Mouse (Mus musculus): ENCODE measurements around the gene Rad23a. TPM values are rescaled to one million over a fixed set of nuclear protein-coding genes. Genes with fewer than 3 reads are reported as not detected.

Rad23a gene
- polyA plus RNA-seq, 1 experiment from 2014 or later = 125 TPM

DNA sequence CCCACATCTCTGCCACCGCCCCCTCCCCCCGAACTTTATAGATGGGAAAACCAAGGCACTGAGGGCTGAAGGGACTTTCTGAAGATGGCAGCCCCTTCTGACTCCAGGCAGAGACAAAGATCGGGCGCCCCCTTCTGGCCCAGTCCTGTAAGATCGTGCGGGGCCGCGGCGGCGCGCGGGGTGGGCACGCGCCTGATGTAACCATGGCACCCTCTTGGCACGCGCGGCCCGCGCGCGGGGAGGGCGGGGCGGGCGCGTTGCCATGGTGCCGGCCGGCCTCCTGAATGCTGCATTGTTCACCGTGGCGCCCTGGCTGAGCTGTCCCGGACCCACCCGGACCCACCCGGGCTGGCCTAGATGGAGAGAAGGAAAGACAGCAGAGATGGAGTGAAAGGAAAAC is 29.6 kb downstream of the Rad23a start:
- WGBS = 2% methylated on average over 32 of the region's 32 CpGs
- H3K27me3 ChIP-seq (ENCODE audit: control insufficient read depth, insufficient read depth, low read length) = peaks cover 43% of the 10 kb centered on the region
- H3K27ac ChIP-seq (ENCODE audit: low read depth, low read length) = no peak overlapping the region
- H3K9me3 ChIP-seq (ENCODE audit: control insufficient read depth, low read length) = peaks cover 4% of the 10 kb centered on the region; the same call in 1 of the 2 replicates
- H3K36me3 ChIP-seq (ENCODE audit: control insufficient read depth, insufficient read depth, low read length) = no peaks in the 10 kb centered on the region
- no peak overlapping the region for H3K9ac ChIP-seq (ENCODE audit: low read depth, low read length)
- peak overlapping the region; percentile 36 for H3K4me3 ChIP-seq (ENCODE audit: low read length)
- H3K4me1 ChIP-seq (ENCODE audit: control insufficient read depth, insufficient read depth, low read length) = 0 out of 2 replicates have a peak, but pooled peaks cover 5% of the 10 kb centered on the region
- peak; percentile 63 for ATAC-seq (ENCODE audit: low FRiP score, low TSS enrichment)
- peak overlapping the region; percentile 56 for H3K4me2 ChIP-seq (replicated peaks; ENCODE audit: low read depth, low read length)

DNA sequence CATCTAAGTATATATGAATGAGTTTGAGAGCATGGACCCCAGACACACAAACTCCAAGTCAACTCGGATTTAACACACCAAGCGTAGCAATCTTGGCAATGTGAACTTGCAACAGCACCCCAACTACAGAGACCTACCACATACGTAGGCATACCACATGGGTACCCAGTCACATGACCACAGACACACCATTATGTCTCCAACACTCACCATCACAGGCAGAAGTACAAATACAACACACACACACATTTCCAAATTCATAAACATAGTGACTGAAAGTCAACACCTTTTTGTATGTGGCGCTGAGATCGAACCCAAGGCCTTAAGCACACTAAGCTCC is 30.6 kb downstream of the Rad23a start:
- Histone ChIP-seq H3K27me3 (ENCODE audit: control insufficient read depth, insufficient read depth, low read length) (peaks cover 52% of the 10 kb centered on the region), H3K4me3 (ENCODE audit: low read length) (no peak overlapping the region), H3K9me3 (ENCODE audit: control insufficient read depth, low read length) (peaks cover 5% of the 10 kb centered on the region; the same call in 1 of the 2 replicates), H3K4me2 (replicated peaks; ENCODE audit: low read depth, low read length) (no peak overlapping the region), H3K9ac (ENCODE audit: low read depth, low read length) (no peak overlapping the region), H3K36me3 (ENCODE audit: control insufficient read depth, insufficient read depth, low read length) (no peaks in the 10 kb centered on the region), H3K27ac (ENCODE audit: low read depth, low read length) (no peak overlapping the region), H3K4me1 (ENCODE audit: control insufficient read depth, insufficient read depth, low read length) (0 out of 2 replicates have a peak, but pooled peaks cover 5% of the 10 kb centered on the region)
- 80% methylated on average over 5 of the region's 5 CpGs for WGBS
- no peak for ATAC-seq (ENCODE audit: low FRiP score, low TSS enrichment)

DNA sequence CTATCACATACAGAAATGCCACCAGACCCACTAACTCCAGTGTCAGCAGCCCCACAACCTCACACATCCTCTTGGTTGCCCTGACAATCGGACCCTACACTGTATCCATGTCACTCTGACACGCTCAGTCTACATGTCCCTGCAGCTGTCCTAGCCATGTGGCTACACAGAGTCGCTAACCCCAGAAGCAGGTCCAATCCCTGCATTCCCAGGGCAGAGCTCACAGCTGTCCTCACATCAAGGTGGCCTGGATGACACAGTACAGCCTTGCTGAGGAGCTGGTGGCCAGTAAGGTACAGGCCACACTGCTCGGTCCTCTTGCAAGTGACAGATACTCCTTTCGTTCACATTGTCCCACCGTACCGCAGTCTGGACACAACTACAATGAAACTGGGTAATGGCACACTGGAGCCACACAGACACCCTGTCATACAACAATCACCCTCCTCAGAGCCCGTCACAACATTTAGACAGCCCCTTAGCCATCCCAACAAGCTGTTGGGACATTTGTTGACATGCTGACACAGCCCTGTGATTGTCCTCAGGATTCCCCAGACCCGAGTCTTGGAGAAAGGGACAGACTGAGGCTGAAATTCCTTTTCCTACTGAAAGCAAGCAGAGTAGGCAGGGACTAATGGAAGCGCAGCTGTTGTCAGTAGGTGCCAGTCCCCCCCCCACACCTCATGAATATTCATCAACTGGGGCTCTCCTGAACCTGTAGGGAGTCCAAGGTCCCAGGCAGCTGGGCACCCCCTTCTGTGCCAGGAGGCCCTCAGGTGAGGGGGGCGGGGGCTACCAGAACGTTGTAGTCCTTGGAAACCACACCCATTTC is 31.1 kb downstream of the Rad23a start:
- no peak for ATAC-seq (ENCODE audit: low FRiP score, low TSS enrichment)
- Histone ChIP-seq H3K27me3 (ENCODE audit: control insufficient read depth, insufficient read depth, low read length) (peaks cover 57% of the 10 kb centered on the region), H3K36me3 (ENCODE audit: control insufficient read depth, insufficient read depth, low read length) (no peaks in the 10 kb centered on the region), H3K4me3 (ENCODE audit: low read length) (no peak overlapping the region), H3K27ac (ENCODE audit: low read depth, low read length) (no peak overlapping the region), H3K4me2 (replicated peaks; ENCODE audit: low read depth, low read length) (no peak overlapping the region), H3K4me1 (ENCODE audit: control insufficient read depth, insufficient read depth, low read length) (0 out of 2 replicates have a peak, but pooled peaks cover 5% of the 10 kb centered on the region), H3K9me3 (ENCODE audit: control insufficient read depth, low read length) (peaks cover 5% of the 10 kb centered on the region; the same call in 1 of the 2 replicates), H3K9ac (ENCODE audit: low read depth, low read length) (no peak overlapping the region)
- 63% methylated on average over 12 of the region's 12 CpGs for WGBS

DNA sequence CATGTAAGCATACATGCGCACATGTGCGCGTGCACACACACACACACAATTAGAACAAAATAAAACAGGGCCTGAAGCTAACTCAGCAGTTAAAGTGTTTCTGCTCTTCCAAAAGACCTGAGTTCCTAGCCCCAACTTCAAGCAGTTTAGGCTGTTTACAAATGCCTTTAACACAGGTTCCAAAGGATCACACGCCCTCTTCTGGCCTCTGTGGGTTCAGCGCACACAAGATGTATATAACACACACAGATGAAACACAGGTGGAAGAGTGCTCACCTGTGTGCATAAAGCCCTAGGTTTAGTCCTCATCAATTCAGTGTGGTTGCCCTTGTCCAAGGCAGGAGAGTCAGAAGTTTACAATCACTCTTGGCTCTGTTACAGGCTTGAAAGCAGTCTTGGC is 34.4 kb downstream of the Rad23a start:
- Histone ChIP-seq H3K27me3 (ENCODE audit: control insufficient read depth, insufficient read depth, low read length) (peaks cover 66% of the 10 kb centered on the region), H3K4me3 (ENCODE audit: low read length) (no peak overlapping the region), H3K4me2 (replicated peaks; ENCODE audit: low read depth, low read length) (no peak overlapping the region), H3K9ac (ENCODE audit: low read depth, low read length) (no peak overlapping the region), H3K36me3 (ENCODE audit: control insufficient read depth, insufficient read depth, low read length) (no peaks in the 10 kb centered on the region), H3K4me1 (ENCODE audit: control insufficient read depth, insufficient read depth, low read length) (0 out of 2 replicates have a peak, but pooled peaks cover 2% of the 10 kb centered on the region), H3K9me3 (ENCODE audit: control insufficient read depth, low read length) (peaks cover 5% of the 10 kb centered on the region; the same call in 1 of the 2 replicates), H3K27ac (ENCODE audit: low read depth, low read length) (no peak overlapping the region)
- 94% methylated on average over 5 of the region's 5 CpGs for WGBS
- no peak for ATAC-seq (ENCODE audit: low FRiP score, low TSS enrichment)

DNA sequence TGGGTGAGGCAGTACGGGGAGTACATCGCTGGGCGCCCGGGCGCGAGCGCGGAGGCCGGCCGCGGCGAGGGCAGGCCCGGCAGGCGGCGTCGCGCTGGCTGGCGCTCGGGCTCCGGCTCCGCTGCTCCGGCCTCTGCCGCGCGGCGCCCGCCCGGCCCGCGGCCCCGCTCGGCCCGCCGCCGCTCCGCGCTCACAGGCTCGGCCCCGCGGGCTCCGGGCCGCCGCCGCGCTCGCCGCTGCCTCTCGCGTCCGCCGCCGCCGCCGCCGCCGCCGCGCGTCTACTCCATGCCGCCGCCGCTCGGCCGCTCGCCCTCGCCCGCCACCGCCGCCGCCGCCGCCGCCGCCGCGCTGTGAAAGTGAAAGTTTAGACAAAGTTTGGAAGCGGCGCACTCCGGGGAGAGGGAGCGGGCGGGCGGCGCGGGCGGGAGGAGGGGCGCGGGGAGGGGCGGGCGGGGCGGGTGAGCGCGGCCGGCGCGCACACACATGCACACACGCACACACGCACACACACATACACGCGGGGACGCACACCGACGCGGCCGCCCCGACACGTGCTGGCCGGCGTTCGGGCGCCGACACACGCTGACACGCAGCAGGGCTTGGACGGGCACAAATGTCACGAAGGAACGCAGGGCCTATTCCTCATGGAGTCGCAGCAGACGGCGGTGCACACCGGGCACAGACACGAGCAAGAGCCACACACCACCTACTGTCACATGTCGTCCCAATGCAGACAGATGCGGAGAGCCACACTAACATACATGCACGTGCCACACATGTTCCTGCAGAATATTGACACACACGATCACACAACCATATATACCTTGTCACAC is 40.2 kb downstream of the Rad23a start, which contains the start of gene Nfix:
Gene Nfix (minus strand): TSS at position 346 of the 833 bp plus-strand sequence.
- H3K27me3 ChIP-seq (ENCODE audit: control insufficient read depth, insufficient read depth, low read length) = peaks cover 92% of the 10 kb centered on the region
- peak within 1 kb of the TSS; percentile 98 for H3K4me2 ChIP-seq (replicated peaks; ENCODE audit: low read depth, low read length)
- H3K27ac ChIP-seq (ENCODE audit: low read depth, low read length) = no peak within 1 kb of the TSS
- peak; percentile 47 for ATAC-seq (ENCODE audit: low FRiP score, low TSS enrichment)
- H3K4me3 ChIP-seq (ENCODE audit: low read length) = peak within 1 kb of the TSS; percentile 53
- no peaks in the 10 kb centered on the region for H3K9me3 ChIP-seq (ENCODE audit: control insufficient read depth, low read length)
- no peaks in the 10 kb centered on the region for H3K36me3 ChIP-seq (ENCODE audit: control insufficient read depth, insufficient read depth, low read length)
- 0 out of 2 replicates have a peak, but pooled peaks cover 3% of the 10 kb centered on the region for H3K4me1 ChIP-seq (ENCODE audit: control insufficient read depth, insufficient read depth, low read length)
- peak within 1 kb of the TSS; percentile 86 for H3K9ac ChIP-seq (ENCODE audit: low read depth, low read length)
- 2% methylated on average over 59 of the region's 125 CpGs for WGBS

DNA sequence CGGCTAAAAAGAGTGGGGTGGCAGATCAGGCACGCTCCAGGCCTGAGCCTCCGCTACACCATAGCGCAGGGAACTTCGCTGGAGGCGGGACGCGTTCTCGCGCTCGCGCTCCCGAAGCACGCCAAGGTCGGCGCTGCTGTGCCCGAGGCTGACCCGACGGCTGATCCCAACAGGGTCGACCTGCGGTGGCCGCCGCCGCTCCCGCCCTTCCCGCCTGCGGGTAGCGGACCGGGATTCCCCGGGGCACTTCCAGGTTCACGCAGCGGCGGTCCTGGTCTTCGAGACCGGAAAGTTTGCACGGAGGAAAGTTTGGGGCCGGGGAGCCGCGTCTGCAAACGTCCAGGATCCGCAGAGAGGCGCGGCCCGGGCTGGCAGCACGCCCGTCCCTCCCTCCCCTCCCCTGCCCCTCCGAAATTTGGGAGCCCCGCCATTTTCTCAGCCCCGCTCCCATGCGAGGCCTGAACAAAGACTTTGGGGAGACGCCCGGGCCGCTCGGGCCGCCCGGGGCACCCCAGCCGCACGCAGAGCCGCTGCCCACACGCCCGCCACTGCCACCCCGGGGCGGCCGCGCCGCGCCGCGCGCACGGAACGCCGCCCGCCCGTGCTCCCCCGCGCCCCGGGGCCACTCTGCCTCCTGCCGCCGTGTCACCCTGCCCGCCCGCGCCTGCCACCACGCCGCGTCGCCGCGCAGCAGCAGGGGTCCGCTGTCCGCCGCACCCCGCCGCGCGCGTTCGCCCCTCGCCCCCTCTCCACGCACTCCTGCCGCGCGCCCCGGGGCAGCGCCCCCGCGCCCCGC is 41.1 kb downstream of the Rad23a start:
- under 1% methylated on average over 74 of the region's 108 CpGs for WGBS
- no peaks in the 10 kb centered on the region for H3K36me3 ChIP-seq (ENCODE audit: control insufficient read depth, insufficient read depth, low read length)
- 0 out of 2 replicates have a peak, but pooled peaks cover 3% of the 10 kb centered on the region for H3K4me1 ChIP-seq (ENCODE audit: control insufficient read depth, insufficient read depth, low read length)
- H3K4me2 ChIP-seq (replicated peaks; ENCODE audit: low read depth, low read length) = peak overlapping the region; percentile 98
- H3K27ac ChIP-seq (ENCODE audit: low read depth, low read length) = no peak overlapping the region
- ATAC-seq (ENCODE audit: low FRiP score, low TSS enrichment) = peak; percentile 18; the same call in 1 of the 2 replicates
- H3K4me3 ChIP-seq (ENCODE audit: low read length) = peak overlapping the region; percentile 53
- H3K9me3 ChIP-seq (ENCODE audit: control insufficient read depth, low read length) = no peaks in the 10 kb centered on the region
- peaks cover 92% of the 10 kb centered on the region for H3K27me3 ChIP-seq (ENCODE audit: control insufficient read depth, insufficient read depth, low read length)
- H3K9ac ChIP-seq (ENCODE audit: low read depth, low read length) = peak overlapping the region; percentile 86

DNA sequence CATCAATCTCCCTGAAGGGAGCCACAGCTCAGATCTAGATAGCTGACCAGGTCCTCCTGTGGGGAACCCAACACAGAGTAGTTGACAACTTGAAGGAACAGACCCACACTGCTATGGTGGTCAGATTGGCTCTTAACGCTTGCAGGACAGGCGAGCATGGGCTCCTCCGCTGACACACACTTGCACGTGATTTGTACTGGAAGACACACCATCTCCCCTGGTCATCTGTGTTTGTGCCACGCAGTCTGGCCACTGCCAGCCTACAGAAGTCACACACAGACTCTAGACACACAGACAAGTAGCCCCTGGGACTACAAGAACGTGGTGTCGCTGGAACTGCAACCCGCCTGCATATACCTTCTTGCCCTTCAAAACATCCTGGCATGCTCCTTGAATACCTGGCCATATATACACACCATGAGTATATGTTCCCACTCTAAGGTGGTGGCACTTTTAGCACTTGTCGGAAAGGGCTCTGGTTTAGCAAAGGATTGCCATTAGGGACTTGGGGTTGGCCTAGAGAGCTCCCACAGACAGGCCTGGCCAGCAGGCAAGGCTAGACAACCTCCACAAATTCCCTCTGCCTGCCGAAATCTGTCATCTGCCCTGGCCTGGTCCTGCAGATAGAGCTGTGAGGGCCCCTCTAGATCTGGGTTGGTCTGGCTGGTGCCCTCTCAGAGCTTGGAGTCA is 41.9 kb downstream of the Rad23a start:
- Histone ChIP-seq H3K27me3 (ENCODE audit: control insufficient read depth, insufficient read depth, low read length) (peaks cover 93% of the 10 kb centered on the region), H3K27ac (ENCODE audit: low read depth, low read length) (no peak overlapping the region), H3K36me3 (ENCODE audit: control insufficient read depth, insufficient read depth, low read length) (no peaks in the 10 kb centered on the region), H3K4me1 (ENCODE audit: control insufficient read depth, insufficient read depth, low read length) (0 out of 2 replicates have a peak, but pooled peaks cover 7% of the 10 kb centered on the region), H3K9ac (ENCODE audit: low read depth, low read length) (peak overlapping the region; percentile 86; the same call in 1 of the 2 replicates), H3K9me3 (ENCODE audit: control insufficient read depth, low read length) (no peaks in the 10 kb centered on the region), H3K4me3 (ENCODE audit: low read length) (peak overlapping the region; percentile 53), H3K4me2 (replicated peaks; ENCODE audit: low read depth, low read length) (peak overlapping the region; percentile 98)
- 39% methylated on average over 10 of the region's 10 CpGs for WGBS
- no peak for ATAC-seq (ENCODE audit: low FRiP score, low TSS enrichment)

DNA sequence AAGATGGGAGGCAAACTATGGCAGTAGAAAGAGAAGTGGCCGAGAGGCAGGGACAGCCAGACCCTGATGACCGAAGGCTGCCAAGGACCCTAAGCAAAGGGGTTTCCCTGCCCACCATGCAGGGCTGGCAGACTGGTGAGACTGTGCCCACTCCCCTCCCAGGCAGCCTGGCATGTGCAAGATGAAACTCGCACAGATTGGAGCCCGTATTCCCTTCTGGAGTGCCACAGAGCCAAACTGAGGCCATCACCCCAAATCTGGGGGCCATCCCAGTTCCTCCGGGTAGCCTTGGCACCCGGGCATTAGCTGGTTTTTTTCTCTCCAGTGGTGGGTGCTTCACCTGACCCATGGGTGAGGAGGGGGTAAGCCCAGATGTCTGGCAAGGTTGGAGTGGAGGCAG is 42.5 kb downstream of the Rad23a start:
- Histone ChIP-seq H3K36me3 (ENCODE audit: control insufficient read depth, insufficient read depth, low read length) (no peaks in the 10 kb centered on the region), H3K27me3 (ENCODE audit: control insufficient read depth, insufficient read depth, low read length) (peaks cover 93% of the 10 kb centered on the region), H3K4me2 (replicated peaks; ENCODE audit: low read depth, low read length) (no peak overlapping the region; the same call in 1 of the 2 replicates), H3K27ac (ENCODE audit: low read depth, low read length) (no peak overlapping the region), H3K9ac (ENCODE audit: low read depth, low read length) (no peak overlapping the region), H3K9me3 (ENCODE audit: control insufficient read depth, low read length) (no peaks in the 10 kb centered on the region), H3K4me3 (ENCODE audit: low read length) (no peak overlapping the region), H3K4me1 (ENCODE audit: control insufficient read depth, insufficient read depth, low read length) (0 out of 2 replicates have a peak, but pooled peaks cover 7% of the 10 kb centered on the region)
- no peak for ATAC-seq (ENCODE audit: low FRiP score, low TSS enrichment)
- WGBS = 80% methylated on average over 6 of the region's 6 CpGs

All from kidney, embryonic 14.5 days (tissue).